Mouse (Mus musculus): ENCODE data around the gene Slc37a1. TPM values are rescaled to one million over a fixed set of nuclear protein-coding genes. Genes with fewer than 3 reads are reported as not detected.

Gene Slc37a1
- polyA plus RNA-seq, 1 experiment from 2014 or later, result 3.3 TPM

GRCm38 (mm10) chr17:31295892-31296781 is 9.5 kb downstream of the Slc37a1 start:
- Histone ChIP-seq H3K27me3 (peaks cover 27% of the 10 kb centered on the region), H3K9me3 (no peaks in the 10 kb centered on the region), H3K4me3 (peak overlapping the region; percentile 54), H3K9ac (peak overlapping the region; percentile 35), H3K4me1 (peaks cover 27% of the 10 kb centered on the region), H3K4me2 (peak overlapping the region; percentile 97), H3K36me3 (no peaks in the 10 kb centered on the region), H3K27ac (no peak overlapping the region)
- ATAC-seq (ENCODE audit: insufficient number of reproducible peaks, low FRiP score, low TSS enrichment, low read depth), result no peak
- under 1% methylated on average over 68 of the region's 68 CpGs for WGBS

- H3K4me2 ChIP-seq, result no peak overlapping the region
Observed at GRCm38 (mm10) chr17:31297521-31297939, 10.9 kb downstream of the Slc37a1 start.

GRCm38 (mm10) chr17:31298419-31299209 is 12.0 kb downstream of the Slc37a1 start:
- H3K9me3 ChIP-seq, result no peaks in the 10 kb centered on the region
- no peak overlapping the region for H3K9ac ChIP-seq
- no peak overlapping the region for H3K4me3 ChIP-seq
- no peaks in the 10 kb centered on the region for H3K36me3 ChIP-seq
- no peak overlapping the region for H3K4me2 ChIP-seq
- 87% methylated on average over 6 of the region's 6 CpGs for WGBS
- ATAC-seq (ENCODE audit: insufficient number of reproducible peaks, low FRiP score, low TSS enrichment, low read depth), result no peak
- H3K27me3 ChIP-seq, result peaks cover 27% of the 10 kb centered on the region
- no peak overlapping the region for H3K27ac ChIP-seq
- peaks cover 27% of the 10 kb centered on the region for H3K4me1 ChIP-seq

More at GRCm38 (mm10) chr17:31297521-31297939, 10.9 kb downstream of the Slc37a1 start:
- Histone ChIP-seq H3K4me1 (peaks cover 27% of the 10 kb centered on the region), H3K9ac (no peak overlapping the region), H3K27ac (no peak overlapping the region), H3K9me3 (no peaks in the 10 kb centered on the region), H3K36me3 (no peaks in the 10 kb centered on the region), H3K27me3 (peaks cover 27% of the 10 kb centered on the region), H3K4me3 (no peak overlapping the region)
- WGBS, result 7% methylated on average over 7 of the region's 7 CpGs
- ATAC-seq (ENCODE audit: insufficient number of reproducible peaks, low FRiP score, low TSS enrichment, low read depth), result no peak

- peaks cover 27% of the 10 kb centered on the region for H3K4me1 ChIP-seq
- H3K27ac ChIP-seq, result no peak overlapping the region
- H3K36me3 ChIP-seq, result no peaks in the 10 kb centered on the region
- H3K27me3 ChIP-seq, result peaks cover 24% of the 10 kb centered on the region
- H3K9ac ChIP-seq, result no peak overlapping the region
- no peaks in the 10 kb centered on the region for H3K9me3 ChIP-seq
- WGBS, result 81% methylated on average over 4 of the region's 4 CpGs
- H3K4me3 ChIP-seq, result no peak overlapping the region
- H3K4me2 ChIP-seq, result no peak overlapping the region
- ATAC-seq (ENCODE audit: insufficient number of reproducible peaks, low FRiP score, low TSS enrichment, low read depth), result no peak
Observed at GRCm38 (mm10) chr17:31299981-31300380, 13.4 kb downstream of the Slc37a1 start.

- WGBS, result 54% methylated on average over 3 of the region's 3 CpGs
- no peak overlapping the region for H3K4me3 ChIP-seq
- H3K27ac ChIP-seq, result no peak overlapping the region
- H3K27me3 ChIP-seq, result peaks cover 17% of the 10 kb centered on the region
- no peaks in the 10 kb centered on the region for H3K9me3 ChIP-seq
- H3K9ac ChIP-seq, result no peak overlapping the region
- H3K36me3 ChIP-seq, result no peaks in the 10 kb centered on the region
- H3K4me1 ChIP-seq, result peaks cover 24% of the 10 kb centered on the region
- H3K4me2 ChIP-seq, result no peak overlapping the region
- no peak for ATAC-seq (ENCODE audit: insufficient number of reproducible peaks, low FRiP score, low TSS enrichment, low read depth)
Observed at GRCm38 (mm10) chr17:31300736-31301135, 14.1 kb downstream of the Slc37a1 start.

GRCm38 (mm10) chr17:31303401-31303800 is 16.8 kb downstream of the Slc37a1 start:
- no peak overlapping the region for H3K9ac ChIP-seq
- 84% methylated on average over 4 of the region's 4 CpGs for WGBS
- H3K4me2 ChIP-seq, result no peak overlapping the region
- peaks cover 4% of the 10 kb centered on the region for H3K4me1 ChIP-seq
- H3K27ac ChIP-seq, result no peak overlapping the region
- no peak overlapping the region for H3K4me3 ChIP-seq
- H3K36me3 ChIP-seq, result no peaks in the 10 kb centered on the region
- H3K27me3 ChIP-seq, result no peaks in the 10 kb centered on the region
- H3K9me3 ChIP-seq, result no peaks in the 10 kb centered on the region
- ATAC-seq (ENCODE audit: insufficient number of reproducible peaks, low FRiP score, low TSS enrichment, low read depth), result no peak

- Histone ChIP-seq H3K9me3 (no peaks in the 10 kb centered on the region), H3K4me2 (no peak overlapping the region), H3K4me1 (peaks cover 7% of the 10 kb centered on the region), H3K27me3 (no peaks in the 10 kb centered on the region), H3K36me3 (no peaks in the 10 kb centered on the region), H3K9ac (no peak overlapping the region), H3K27ac (peak overlapping the region; percentile 48; the same call in 1 of the 2 replicates), H3K4me3 (no peak overlapping the region)
- no peak for ATAC-seq (ENCODE audit: insufficient number of reproducible peaks, low FRiP score, low TSS enrichment, low read depth)
- 47% methylated on average over 12 of the region's 12 CpGs for WGBS
Observed at GRCm38 (mm10) chr17:31304895-31305775, 18.5 kb downstream of the Slc37a1 start.

- ATAC-seq (ENCODE audit: insufficient number of reproducible peaks, low FRiP score, low TSS enrichment, low read depth), result no peak
- Histone ChIP-seq H3K4me2 (no peak overlapping the region), H3K27me3 (no peaks in the 10 kb centered on the region), H3K4me3 (no peak overlapping the region), H3K4me1 (peaks cover 7% of the 10 kb centered on the region), H3K9me3 (no peaks in the 10 kb centered on the region), H3K36me3 (no peaks in the 10 kb centered on the region), H3K27ac (no peak overlapping the region), H3K9ac (no peak overlapping the region)
- WGBS, result 47% methylated on average over 5 of the region's 5 CpGs
Observed at GRCm38 (mm10) chr17:31305776-31306120, 19.2 kb downstream of the Slc37a1 start.

GRCm38 (mm10) chr17:31307756-31308155 is 21.2 kb downstream of the Slc37a1 start:
- no peaks in the 10 kb centered on the region for H3K27me3 ChIP-seq
- no peak overlapping the region for H3K9ac ChIP-seq
- no peaks in the 10 kb centered on the region for H3K36me3 ChIP-seq
- WGBS, result 65% methylated on average over 3 of the region's 3 CpGs
- no peak overlapping the region for H3K4me3 ChIP-seq
- peaks cover 7% of the 10 kb centered on the region for H3K4me1 ChIP-seq
- no peak overlapping the region for H3K27ac ChIP-seq
- H3K4me2 ChIP-seq, result no peak overlapping the region
- H3K9me3 ChIP-seq, result no peaks in the 10 kb centered on the region
- ATAC-seq (ENCODE audit: insufficient number of reproducible peaks, low FRiP score, low TSS enrichment, low read depth), result no peak

- Histone ChIP-seq H3K27me3 (no peaks in the 10 kb centered on the region), H3K36me3 (no peaks in the 10 kb centered on the region), H3K27ac (no peak overlapping the region), H3K9ac (no peak overlapping the region), H3K4me3 (no peak overlapping the region), H3K4me2 (no peak overlapping the region), H3K4me1 (peaks cover 7% of the 10 kb centered on the region), H3K9me3 (no peaks in the 10 kb centered on the region)
- 91% methylated on average over 7 of the region's 7 CpGs for WGBS
- ATAC-seq (ENCODE audit: insufficient number of reproducible peaks, low FRiP score, low TSS enrichment, low read depth), result no peak
Observed at GRCm38 (mm10) chr17:31308291-31308816, 21.8 kb downstream of the Slc37a1 start.

GRCm38 (mm10) chr17:31309281-31309793 is 22.7 kb downstream of the Slc37a1 start:
- Histone ChIP-seq H3K27ac (no peak overlapping the region), H3K4me2 (no peak overlapping the region), H3K4me3 (no peak overlapping the region), H3K27me3 (no peaks in the 10 kb centered on the region), H3K4me1 (peaks cover 7% of the 10 kb centered on the region), H3K9me3 (no peaks in the 10 kb centered on the region), H3K36me3 (no peaks in the 10 kb centered on the region), H3K9ac (no peak overlapping the region)
- 31% methylated on average over 6 of the region's 6 CpGs for WGBS
- no peak for ATAC-seq (ENCODE audit: insufficient number of reproducible peaks, low FRiP score, low TSS enrichment, low read depth)

All from limb, embryonic 15.5 days (tissue).